Mouse (Mus musculus): ENCODE results near the gene Prr15l.

GRCm38 (mm10) chr11:96966172-96966571 is 38.3 kb downstream of the Prr15l start:
- TF ChIP-seq CTCF (IDR thresholded peaks at IDR 0.05; ENCODE audit: low read depth) (no peak), EP300 (IDR thresholded peaks at IDR 0.05; ENCODE audit: low read depth) (no peak)

Measured in liver, embryonic 14.5 days (tissue).